ENCODE assay signal across 36 mouse cellular contexts in the genomic region with DNA sequence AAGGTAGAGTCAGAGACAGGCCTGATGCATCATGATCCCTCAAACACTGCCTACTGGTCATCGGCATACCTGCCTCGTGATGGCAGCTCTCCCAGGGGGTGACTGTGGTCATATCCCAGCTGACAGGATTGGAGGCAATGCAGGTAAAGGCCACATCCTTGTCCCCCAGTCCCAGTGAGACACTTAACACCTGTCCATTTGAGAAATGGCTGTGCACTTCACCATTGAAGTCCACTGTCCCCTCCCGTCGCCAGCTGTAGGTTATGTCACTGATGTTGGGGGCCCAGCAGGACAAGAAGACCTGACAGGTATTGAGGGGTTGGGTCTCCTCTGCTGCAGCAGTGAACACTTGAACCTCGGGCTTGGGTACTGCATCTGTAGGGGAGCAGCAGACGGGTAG. TPM values are rescaled to one million over a fixed set of nuclear protein-coding genes. Genes with fewer than 3 reads are reported as not detected.
"Had no signal": no experiment of that assay in that cellular context is flagged by ENCODE, and none has a peak within 500 bp of the region (broad histone marks: within the 10 kb centered on the region; RNA-seq: fewer than 3 reads in every experiment).

No protein-coding gene starts in this region.

- ATAC-seq: liver, embryonic 12.5 days; liver, postnatal 0 days; lung, postnatal 0 days had no signal

- DNase-seq: left cerebral cortex, postnatal 4 days; liver; liver, embryonic 13.5 days; liver, postnatal 0 days; lung, adult 18-20 months; lung, adult 2 months; lung, embryonic 14.5 days; lung, postnatal 10 days; lung, postnatal 14 days; lung, postnatal 36 days; lung, postnatal 4 days; midbrain, embryonic 14.5 days had no signal

- H3K27ac ChIP-seq: limb, embryonic 10.5 days; limb, embryonic 12.5 days; limb, embryonic 13.5 days; limb, embryonic 15.5 days; liver, embryonic 12.5 days; liver, embryonic 13.5 days; liver, embryonic 14.5 days; liver, embryonic 15.5 days; lung, embryonic 15.5 days; macrophage; midbrain, embryonic 10.5 days; midbrain, embryonic 12.5 days; midbrain, embryonic 13.5 days; midbrain, embryonic 15.5 days had no signal

- H3K4me3 ChIP-seq: limb, embryonic 10.5 days; limb, embryonic 12.5 days; limb, embryonic 13.5 days; limb, embryonic 15.5 days; liver, embryonic 12.5 days; liver, embryonic 13.5 days; liver, embryonic 15.5 days; lung, embryonic 15.5 days; megakaryocyte, embryonic 14.5 days; midbrain, embryonic 10.5 days; midbrain, embryonic 12.5 days; midbrain, embryonic 13.5 days; midbrain, embryonic 15.5 days; myocyte had no signal

- H3K4me2 ChIP-seq: limb, embryonic 12.5 days; limb, embryonic 13.5 days; limb, embryonic 15.5 days; liver, embryonic 11.5 days; liver, embryonic 12.5 days; liver, embryonic 13.5 days; liver, embryonic 15.5 days; lung, embryonic 14.5 days; lung, embryonic 15.5 days; midbrain, embryonic 11.5 days; midbrain, embryonic 12.5 days; midbrain, embryonic 13.5 days; midbrain, embryonic 15.5 days had no signal

- H3K9ac ChIP-seq: limb, embryonic 12.5 days; limb, embryonic 13.5 days; limb, embryonic 15.5 days; liver, embryonic 12.5 days; liver, embryonic 13.5 days; liver, embryonic 14.5 days; liver, embryonic 15.5 days; liver, postnatal 0 days; lung, embryonic 14.5 days; lung, embryonic 15.5 days; midbrain, embryonic 12.5 days; midbrain, embryonic 13.5 days; midbrain, embryonic 15.5 days had no signal

- H3K9me3 ChIP-seq: limb, embryonic 10.5 days; limb, embryonic 12.5 days; limb, embryonic 13.5 days; limb, embryonic 15.5 days; liver, embryonic 12.5 days; liver, embryonic 13.5 days; liver, embryonic 15.5 days; lung, embryonic 15.5 days; megakaryocyte, embryonic 14.5 days; midbrain, embryonic 10.5 days; midbrain, embryonic 12.5 days; midbrain, embryonic 13.5 days; midbrain, embryonic 15.5 days had no signal

- H3K36me3 ChIP-seq: limb, embryonic 10.5 days; limb, embryonic 12.5 days; limb, embryonic 13.5 days; limb, embryonic 15.5 days; liver, embryonic 12.5 days; liver, embryonic 13.5 days; liver, embryonic 15.5 days; lung, embryonic 15.5 days; midbrain, embryonic 10.5 days; midbrain, embryonic 12.5 days; midbrain, embryonic 13.5 days; midbrain, embryonic 15.5 days had no signal

- H3K4me1 ChIP-seq: limb, embryonic 15.5 days; liver, embryonic 15.5 days; megakaryocyte, embryonic 14.5 days had no signal

RNA-seq across cellular contexts. Expression of gene Slamf8, which starts 6.1 kb away (rescaled TPM):
- polyA plus RNA-seq: limb, embryonic 12.5 days; liver, embryonic 11.5 days; liver, embryonic 12.5 days; lung, embryonic 14.5 days; lung, embryonic 16.5 days; midbrain, embryonic 10.5 days; midbrain, embryonic 11.5 days; midbrain, embryonic 12.5 days; midbrain, embryonic 13.5 days; midbrain, embryonic 15.5 days; midbrain, embryonic 16.5 days; midbrain, postnatal 0 days; myocyte; neural tube, embryonic 11.5 days had no signal

RNA-seq across cellular contexts. Expression of gene Fcrl6, which starts 18.1 kb away (rescaled TPM):
- polyA plus RNA-seq: liver, adult 2 months; liver, embryonic 12.5 days; liver, embryonic 13.5 days; liver, embryonic 14.5 days; liver, embryonic 15.5 days; lung, adult 2 months; lung, embryonic 14.5 days; lung, embryonic 15.5 days; lung, embryonic 16.5 days; lung, postnatal 0 days; macrophage; midbrain, embryonic 13.5 days; myocyte had no signal

RNA-seq across cellular contexts. Expression of gene Vsig8, which starts 28.5 kb away (rescaled TPM):
- polyA plus RNA-seq: limb, embryonic 10.5 days; limb, embryonic 11.5 days; limb, embryonic 12.5 days; liver, adult 2 months; liver, embryonic 11.5 days; liver, embryonic 12.5 days; liver, embryonic 13.5 days; liver, embryonic 14.5 days; liver, embryonic 15.5 days; liver, postnatal 0 days; myocyte had no signal
